Mouse (Mus musculus) brain, embryonic 14.5 days (tissue): ENCODE results near the gene Mnt.

Experiments used
- CTCF ChIP-seq: fragments of 200-500 bp; IDR thresholded peaks from 2 replicates; pipeline ENCODE4 v1.5.1; 2012; ENCODE audit warnings: inconsistent platforms, mild to moderate bottlenecking, moderate library complexity, borderline replicate concordance; ENCODE audit not compliant: insufficient read depth, insufficient read length; ENCODE audit errors: extremely low read depth
- POLR2A ChIP-seq: fragments of 200-500 bp; IDR thresholded peaks from 2 replicates; pipeline ENCODE4 v1.6.1; 2012; ENCODE audit warnings: mild to moderate bottlenecking, inconsistent platforms, borderline replicate concordance; ENCODE audit not compliant: poor library complexity, insufficient read depth, insufficient read length, severe bottlenecking; ENCODE audit errors: extremely low read depth

DNA sequence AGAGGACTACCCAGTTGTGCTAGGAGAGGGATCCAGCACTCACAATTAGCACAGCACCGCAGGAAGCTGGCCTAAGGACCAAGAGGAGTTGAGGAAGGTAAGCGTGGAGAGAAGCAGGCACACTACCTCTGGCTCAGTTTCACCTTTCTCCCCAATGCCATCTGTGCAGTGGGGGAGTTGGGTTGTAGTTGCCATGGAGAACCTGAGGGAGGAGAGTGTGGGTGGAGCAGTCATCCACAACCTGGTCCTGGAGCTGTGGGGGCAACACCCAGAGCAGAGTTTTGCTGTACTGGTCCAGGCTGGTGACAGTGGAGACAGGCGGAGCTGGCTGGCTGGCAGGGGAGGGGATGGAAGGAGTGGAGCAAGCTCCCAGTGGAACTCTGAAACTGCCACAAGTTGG is 43.9 kb downstream of the Mnt start:
- TF ChIP-seq CTCF, result no peak
- no peak for TF ChIP-seq POLR2A
